Mouse (Mus musculus) midbrain, embryonic 11.5 days (tissue): ENCODE measurements at regions not wholly inside any gene's neighbourhood (a gene's known extent, or its start where the extent isn't known, plus 50 kb on each side); places are given as distances from the start of the nearest gene placed in this dataset.

Experiments
- ATAC-seq: fragments of 200-750 bp; cut with Nextera tagmentation; 2 replicates; pipeline ENCODE4 v1.8.0; 2017; ENCODE audit warnings: moderate TSS enrichment, moderate library complexity; ENCODE audit not compliant: low FRiP score
- DNase-seq: peaks from one replicate; pipeline ENCODE4 v3.0.0; 2015; ENCODE audit warnings: low spot score; ENCODE audit errors: missing footprints
- H3K27ac ChIP-seq: fragments of 300-500 bp; sonication (generic); 2 replicates; pipeline ENCODE4 v1.5.1; 2014; ENCODE audit warnings: low read depth, low read length
- H3K27me3 ChIP-seq: fragments of 300-500 bp; sonication (generic); 2 replicates; pipeline ENCODE4 v1.6.1; 2014; ENCODE audit warnings: mild to moderate bottlenecking, low read length, moderate library complexity, mixed read lengths; ENCODE audit not compliant: control insufficient read depth, insufficient read depth
- H3K36me3 ChIP-seq: fragments of 300-500 bp; sonication (generic); 2 replicates; pipeline ENCODE4 v1.6.1; 2014; ENCODE audit warnings: mild to moderate bottlenecking, low read length, moderate library complexity, mixed read lengths; ENCODE audit not compliant: control insufficient read depth, insufficient read depth
- H3K4me1 ChIP-seq: fragments of 300-500 bp; sonication (generic); 2 replicates; pipeline ENCODE4 v1.6.1; 2014; ENCODE audit warnings: low read length; ENCODE audit not compliant: control insufficient read depth, insufficient read depth
- H3K4me2 ChIP-seq: fragments of 300-500 bp; sonication (generic); 2 replicates; pipeline ENCODE4 v1.6.1; 2014; ENCODE audit warnings: mild to moderate bottlenecking, moderate library complexity
- H3K4me3 ChIP-seq: fragments of 300-500 bp; sonication (generic); 2 replicates; pipeline ENCODE4 v1.5.1; 2014; ENCODE audit warnings: low read depth, low read length
- H3K9ac ChIP-seq: fragments of 300-500 bp; sonication (generic); 2 replicates; pipeline ENCODE4 v1.6.1; 2014; ENCODE audit warnings: low read length
- H3K9me3 ChIP-seq: fragments of 300-500 bp; sonication (generic); 2 replicates; pipeline ENCODE4 v1.6.1; 2016; ENCODE audit warnings: low read length; ENCODE audit not compliant: control insufficient read depth
- WGBS: fragments of 180-500 bp; shearing (Covaris S2); extraction: QIAGEN DNeasy Blood & Tissue Kit; methylation state at CpG from one replicate; pipeline ENCODE4 v1.1.7; 2014; 5-methylcytosine and 5-hydroxymethylcytosine counted together

DNA sequence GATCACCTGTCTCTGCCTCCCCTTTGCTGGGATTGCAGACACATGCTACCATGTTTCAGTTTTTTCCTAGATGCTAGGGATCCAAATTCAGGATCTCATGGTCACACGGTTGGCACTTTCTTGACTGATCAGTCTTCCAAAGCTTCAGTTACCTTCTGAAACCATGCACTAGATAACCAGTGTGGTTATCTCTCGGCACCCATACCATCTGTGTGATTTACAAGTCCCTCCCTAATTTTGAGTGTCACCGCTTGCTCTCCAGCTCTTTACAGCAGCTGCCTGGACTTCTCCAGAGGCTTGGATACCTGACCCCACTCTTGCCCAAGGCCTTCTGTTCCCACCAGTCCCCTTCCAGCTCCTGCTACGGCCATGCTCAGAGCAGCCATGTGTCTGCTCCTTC lies 130.6 kb upstream of the Nfe2l3 start:
- 89% methylated on average over 4 of the region's 4 CpGs for WGBS
- ATAC-seq (no peak), DNase-seq (no peak)
- Histone ChIP-seq H3K4me1 (no peaks in the 10 kb centered on the region), H3K27ac (no peak overlapping the region), H3K9ac (no peak overlapping the region), H3K4me2 (no peak overlapping the region), H3K4me3 (no peak overlapping the region), H3K36me3 (no peaks in the 10 kb centered on the region), H3K27me3 (no peaks in the 10 kb centered on the region), H3K9me3 (no peaks in the 10 kb centered on the region; the same call in 1 of the 2 replicates)

GRCm38 (mm10) chr6:51302240-51302639 lies 130.2 kb upstream of the Nfe2l3 start:
- H3K4me3 ChIP-seq: no peak overlapping the region
- no peaks in the 10 kb centered on the region for H3K4me1 ChIP-seq
- WGBS: 95% methylated on average over 7 of the region's 7 CpGs
- no peak for DNase-seq
- H3K27me3 ChIP-seq: no peaks in the 10 kb centered on the region
- no peak overlapping the region for H3K9ac ChIP-seq
- ATAC-seq: no peak
- H3K4me2 ChIP-seq: no peak overlapping the region
- no peaks in the 10 kb centered on the region; the same call in 1 of the 2 replicates for H3K9me3 ChIP-seq
- no peak overlapping the region for H3K27ac ChIP-seq
- no peaks in the 10 kb centered on the region for H3K36me3 ChIP-seq

- Histone ChIP-seq H3K4me1 (no peaks in the 10 kb centered on the region), H3K4me2 (no peak overlapping the region), H3K4me3 (no peak overlapping the region), H3K27me3 (no peaks in the 10 kb centered on the region), H3K9ac (no peak overlapping the region), H3K9me3 (no peaks in the 10 kb centered on the region), H3K27ac (no peak overlapping the region), H3K36me3 (no peaks in the 10 kb centered on the region)
- 64% methylated on average over 2 of the region's 2 CpGs for WGBS
- ATAC-seq (no peak), DNase-seq (no peak)
These were observed 114.1 kb upstream of the Nfe2l3 start for GRCm38 (mm10) chr6:51318341-51318740.

DNA sequence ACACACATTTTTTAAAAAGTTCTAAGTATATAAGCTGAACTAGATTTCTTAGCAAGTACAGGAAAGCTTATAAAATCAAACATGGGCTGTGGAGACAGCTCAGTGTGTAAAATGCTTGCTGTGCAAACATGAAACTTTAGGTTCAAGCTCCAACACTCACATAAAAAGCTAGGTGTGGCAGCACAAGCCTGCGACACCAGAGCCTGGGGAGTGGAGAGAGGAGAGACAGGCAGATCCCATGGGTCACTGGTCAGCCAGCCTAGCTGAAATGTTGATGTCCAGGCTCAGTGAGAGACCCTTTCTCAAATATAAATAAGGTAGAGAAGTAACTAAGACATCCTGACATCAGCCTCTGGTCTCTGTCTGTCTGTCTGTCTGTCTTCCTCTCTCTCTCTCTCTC lies 112.5 kb upstream of the Nfe2l3 start:
- Histone ChIP-seq H3K4me2 (no peak overlapping the region), H3K9me3 (no peaks in the 10 kb centered on the region), H3K27ac (no peak overlapping the region), H3K4me1 (no peaks in the 10 kb centered on the region), H3K9ac (no peak overlapping the region), H3K27me3 (no peaks in the 10 kb centered on the region), H3K4me3 (no peak overlapping the region), H3K36me3 (no peaks in the 10 kb centered on the region)
- ATAC-seq (no peak), DNase-seq (no peak)
- WGBS: 65% methylated on average over 1 of the region's 1 CpGs

DNA sequence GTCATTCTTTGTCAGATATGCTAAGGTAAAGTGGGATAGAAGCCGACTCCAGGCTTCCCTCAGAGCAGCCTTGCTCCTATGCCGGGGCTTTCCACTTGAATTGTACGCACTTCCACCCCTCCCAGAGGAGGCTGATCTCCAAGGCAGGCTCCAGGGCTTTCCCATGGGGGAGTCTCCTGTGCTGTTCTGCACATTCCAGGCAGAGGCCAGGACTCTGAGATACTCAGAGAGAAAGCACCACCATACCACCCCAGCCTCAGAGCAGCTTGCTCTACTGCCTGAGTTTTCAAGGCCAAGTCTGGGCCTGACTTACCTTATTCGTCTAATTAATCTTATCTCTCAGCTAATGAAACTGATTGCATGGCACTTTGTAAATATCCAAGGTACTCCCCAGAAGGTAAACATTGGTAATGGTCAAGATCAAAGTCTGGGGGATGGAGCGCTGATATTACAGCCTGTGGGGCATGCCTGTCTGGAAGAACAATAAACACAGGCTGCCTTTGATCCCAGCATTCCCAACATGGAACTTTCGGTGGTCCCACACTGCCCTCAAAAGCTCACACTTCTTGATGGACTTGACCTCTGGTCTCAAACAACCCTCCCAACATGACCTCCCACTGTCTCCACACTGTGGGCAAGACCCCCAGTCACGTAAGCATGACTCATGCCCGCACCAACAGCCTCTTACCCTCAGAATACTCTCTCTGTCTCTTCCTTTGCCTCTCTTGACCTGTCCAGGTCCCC lies 111.6 kb upstream of the Nfe2l3 start:
- DNase-seq (no peak), ATAC-seq (no peak)
- Histone ChIP-seq H3K9ac (no peak overlapping the region), H3K4me1 (no peaks in the 10 kb centered on the region), H3K36me3 (no peaks in the 10 kb centered on the region), H3K4me2 (no peak overlapping the region), H3K4me3 (no peak overlapping the region), H3K9me3 (no peaks in the 10 kb centered on the region), H3K27me3 (no peaks in the 10 kb centered on the region), H3K27ac (no peak overlapping the region; the same call in 1 of the 2 replicates)
- WGBS: 56% methylated on average over 8 of the region's 8 CpGs

GRCm38 (mm10) chr6:51326103-51326829 lies 106.2 kb upstream of the Nfe2l3 start:
- Histone ChIP-seq H3K4me3 (no peak overlapping the region), H3K4me2 (no peak overlapping the region), H3K36me3 (no peaks in the 10 kb centered on the region), H3K9me3 (no peaks in the 10 kb centered on the region), H3K9ac (no peak overlapping the region), H3K4me1 (no peaks in the 10 kb centered on the region), H3K27ac (no peak overlapping the region), H3K27me3 (no peaks in the 10 kb centered on the region)
- DNase-seq: no peak
- WGBS: 87% methylated on average over 2 of the region's 2 CpGs
- no peak for ATAC-seq

GRCm38 (mm10) chr6:51329070-51329995 lies 103.1 kb upstream of the Nfe2l3 start:
- WGBS: 87% methylated on average over 13 of the region's 13 CpGs
- H3K27me3 ChIP-seq: no peaks in the 10 kb centered on the region

DNA sequence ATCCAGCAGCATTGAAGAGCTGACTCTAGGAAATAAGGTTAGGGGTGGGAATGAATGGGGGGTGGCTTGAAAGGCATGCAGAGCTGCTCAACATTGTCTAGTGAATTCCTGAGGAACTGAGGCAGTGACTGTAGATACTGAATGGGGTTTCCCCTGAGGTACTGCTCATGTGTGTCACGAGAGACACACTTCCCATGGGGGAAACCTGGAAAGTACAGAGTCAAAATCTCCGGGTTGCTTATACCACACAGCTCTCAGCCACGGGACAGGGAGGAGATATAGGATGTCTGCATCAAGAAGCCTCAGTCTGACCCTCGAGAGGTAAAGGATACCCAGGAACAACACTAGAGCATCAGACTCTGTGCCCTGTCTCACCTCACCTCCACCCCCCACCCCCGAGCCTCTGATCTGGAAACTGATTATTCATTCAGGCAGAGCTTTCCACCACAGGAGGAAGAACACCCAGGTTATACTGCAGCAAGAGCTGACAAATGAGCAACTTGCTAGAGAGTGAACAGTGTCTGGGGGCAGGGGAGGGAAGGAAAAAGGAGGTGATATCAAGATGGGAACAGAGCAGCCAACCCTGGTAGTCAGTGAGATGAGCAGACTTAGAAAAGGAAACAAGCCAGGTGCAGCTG lies 102.3 kb upstream of the Nfe2l3 start:
- H3K4me2 ChIP-seq: no peak overlapping the region

More at GRCm38 (mm10) chr6:51329070-51329995, 103.1 kb upstream of the Nfe2l3 start:
- DNase-seq (no peak), ATAC-seq (no peak)
- H3K9ac ChIP-seq: no peak overlapping the region
- H3K36me3 ChIP-seq: no peaks in the 10 kb centered on the region
- no peak overlapping the region for H3K4me3 ChIP-seq
- no peaks in the 10 kb centered on the region for H3K9me3 ChIP-seq
- no peaks in the 10 kb centered on the region for H3K4me1 ChIP-seq
- H3K27ac ChIP-seq: no peak overlapping the region
- H3K4me2 ChIP-seq: no peak overlapping the region

More for the DNA sequence above, 102.3 kb upstream of the Nfe2l3 start:
- Histone ChIP-seq H3K9me3 (no peaks in the 10 kb centered on the region), H3K4me1 (no peaks in the 10 kb centered on the region), H3K27me3 (no peaks in the 10 kb centered on the region), H3K4me3 (no peak overlapping the region), H3K36me3 (no peaks in the 10 kb centered on the region), H3K9ac (no peak overlapping the region), H3K27ac (no peak overlapping the region)
- WGBS: 79% methylated on average over 5 of the region's 5 CpGs
- DNase-seq (no peak), ATAC-seq (no peak)
